Comparison of ENCODE assay signal across 8 mouse cellular contexts in the genomic region with DNA sequence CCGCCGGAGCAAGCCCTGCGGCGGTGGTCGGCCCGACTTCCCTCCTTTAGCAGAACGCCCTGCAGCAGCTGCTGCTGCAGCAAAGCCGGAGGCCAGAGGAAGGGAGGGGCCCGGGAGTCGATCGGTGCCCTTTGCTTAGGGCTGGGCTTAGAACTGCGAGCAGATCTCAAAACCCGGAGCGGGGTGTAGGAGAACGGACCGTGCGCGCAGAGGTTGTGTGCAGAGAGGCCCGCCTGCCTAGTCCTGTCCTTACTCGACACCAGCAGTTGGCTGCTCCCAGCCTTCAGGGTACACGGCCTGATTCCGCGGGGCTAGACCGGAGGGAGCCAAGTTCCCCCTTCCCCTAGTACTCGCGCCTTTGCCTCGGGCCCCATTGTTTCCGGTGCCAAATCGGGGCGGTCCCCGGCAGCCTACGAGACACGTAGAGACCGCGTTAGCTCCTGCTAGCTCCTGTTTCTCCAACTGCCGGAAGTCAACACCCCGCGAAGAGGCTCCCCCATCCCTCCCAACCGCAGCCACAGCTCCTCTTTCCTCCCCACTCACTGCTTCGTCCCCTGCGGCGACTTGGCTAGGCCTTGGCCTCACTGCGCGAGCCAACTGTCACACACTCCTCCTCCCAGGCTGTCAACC. TPM values are rescaled to one million over a fixed set of nuclear protein-coding genes. Genes with fewer than 3 reads are reported as not detected.
DNase-seq lines count a peak whose midpoint lies in the region; ATAC-seq lines count a peak whose summit lies in the region.

Lnpep (minus strand) TSS at position 94 of the 630 bp plus-strand sequence.

- DNase-seq in adrenal gland, adult (ENCODE audit: inconsistent age in 2 of 2, low spot score in 1 of 2), result peak; percentile 95 to 98
- DNase-seq in embryo, embryonic 10.5 days (ENCODE audit: low spot score), result peak; percentile 93
- DNase-seq in gastrocnemius, postnatal 14 days, result peak; percentile 94
- peak; percentile 92 to 94 for DNase-seq in left cerebral cortex, postnatal 10 days (ENCODE audit: extremely low spot score in 1 of 2, low spot score in 2 of 2)
- peak; percentile 93 for DNase-seq in right cerebral cortex, postnatal 25 days
- peak; percentile 91 for DNase-seq in yolk sac, embryonic 10.5 days (ENCODE audit: low spot score)

- intact Hi-C loops in gastrocnemius, postnatal 14 days (cut with DNase I; ENCODE audit: low total_unique reads), result no loop called here
- intact Hi-C loops in left cerebral cortex, postnatal 10 days (cut with DNase I), result loop anchor here (5.0 kb wide), 2 partner anchors 38 to 233 kb away; no protein-coding TSS in a partner anchor

- ATAC-seq in inflammation-experienced regulatory T-cells, adult 6 months, result peak; percentile 71
- peak; percentile 88 for ATAC-seq in megakaryocyte-erythroid progenitor cell, adult 5-6 weeks (replicated peaks; ENCODE audit: low FRiP score, low TSS enrichment, poor library complexity, severe bottlenecking)

RNA-seq across cellular contexts. Expression of gene Lnpep, which starts in this region (rescaled TPM):
- 100 to 1,000 TPM in 1 of 2 experiments, 10 to 100 TPM in 1; 77.2 to 102 TPM for total RNA-seq in gastrocnemius, postnatal 14 days (2021)
- 10 to 100 TPM; 33.9 to 38.6 (median 36.0) TPM for polyA plus RNA-seq in inflammation-experienced regulatory T-cells, adult 6 months (2017; shearing (Covaris generic))
- total RNA-seq in left cerebral cortex, postnatal 10 days (2021), result 10 to 100 TPM; 62.3 to 63.4 TPM
- 34.2 and 39.9 TPM in 2 replicates for total RNA-seq in megakaryocyte-erythroid progenitor cell, adult 5-6 weeks (2014; fragmentation: Nextera tagmentation)
- total RNA-seq in megakaryocyte-erythroid progenitor cell, adult 5-6 weeks (2017), result 40.1 and 53.3 TPM in 2 replicates

Comparison
In these comparisons a context has a peak if more than half of its experiments do, and no peak if none do; other contexts are left out.
1. Peak in every context shown above with its lines: DNase-seq and ATAC-seq.